8 mouse cellular contexts compared by ENCODE assay signal in the genomic region with DNA sequence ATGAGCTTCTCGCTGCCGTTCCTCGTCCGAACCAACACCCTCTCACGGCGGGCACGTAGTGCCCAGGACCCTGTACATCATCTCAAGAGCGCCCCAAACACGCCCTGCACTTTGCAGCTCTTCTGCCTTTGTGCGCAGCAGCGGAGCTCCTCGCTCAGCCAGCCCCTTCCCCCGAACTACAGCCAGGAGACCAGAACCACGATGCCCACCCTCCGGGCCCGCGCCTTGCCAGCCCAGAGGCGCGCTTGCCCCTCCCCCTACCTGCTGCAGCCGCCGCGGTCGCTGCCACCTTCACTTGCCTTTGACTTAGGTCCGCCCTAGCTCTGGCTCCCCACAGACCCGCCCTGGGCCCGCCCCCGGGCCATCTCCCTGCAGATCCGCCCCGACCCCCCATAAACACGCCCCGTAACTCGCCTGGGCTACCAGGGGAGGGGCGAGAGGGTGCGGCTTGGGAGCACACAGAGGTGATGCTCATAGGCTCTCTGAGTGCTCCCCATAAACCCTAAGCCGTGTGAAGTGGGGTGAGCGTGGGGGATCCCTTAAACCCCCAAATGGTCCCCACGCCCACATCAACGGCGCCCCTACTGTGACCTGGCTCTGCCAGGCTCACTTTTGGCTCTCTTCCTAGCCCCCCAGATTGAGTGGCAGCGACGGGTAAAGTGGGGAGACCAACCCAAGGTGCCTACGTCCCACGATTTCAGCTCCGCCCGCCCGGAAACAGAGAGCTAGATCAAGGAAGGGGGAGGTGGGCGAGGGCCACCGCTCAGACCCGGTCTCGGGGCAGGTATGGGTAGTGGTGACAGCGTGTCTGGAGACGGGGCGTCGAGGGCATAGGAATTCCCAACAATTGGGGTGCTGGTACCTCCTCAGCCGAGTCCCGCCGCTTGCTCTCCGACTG. TPM values are rescaled to one million over a fixed set of nuclear protein-coding genes. Genes with fewer than 3 reads are reported as not detected.
DNase-seq lines count a peak whose midpoint lies in the region; ATAC-seq and TF ChIP-seq lines count a peak whose summit lies in the region.

No protein-coding gene starts in this region.

- peak; percentile 66 for DNase-seq in layer of hippocampus, adult 11-12 months (ENCODE audit: low spot score)
- no peak for DNase-seq in layer of hippocampus, adult 9-10 months (ENCODE audit: low spot score)
- peak; percentile 62 to 67 for DNase-seq in spleen, adult 2 months (ENCODE audit: low read depth in 1 of 2, low spot score in 2 of 2)

- under 1% methylated on average over 58 of the region's 58 CpGs for WGBS in heart, embryonic 12.5 days
- under 1% methylated on average over 58 of the region's 58 CpGs for WGBS in kidney, embryonic 15.5 days
- WGBS in limb, embryonic 15.5 days, result under 1% methylated on average over 58 of the region's 58 CpGs
- WGBS in midbrain, embryonic 15.5 days, result under 1% methylated on average over 58 of the region's 58 CpGs
- 2% methylated on average over 58 of the region's 58 CpGs for WGBS in spleen, adult 2 months

- peak overlapping the region; percentile 87 for H3K9ac ChIP-seq in heart, embryonic 12.5 days
- peak overlapping the region; percentile 35 for H3K9ac ChIP-seq in kidney, embryonic 15.5 days
- peak overlapping the region; percentile 41 for H3K9ac ChIP-seq in limb, embryonic 15.5 days
- H3K9ac ChIP-seq in midbrain, embryonic 15.5 days, result peak overlapping the region; percentile 62

- peaks cover 30% of the 10 kb centered on the region for H3K36me3 ChIP-seq in heart, embryonic 12.5 days
- H3K36me3 ChIP-seq in kidney, embryonic 15.5 days, result no peaks in the 10 kb centered on the region
- 0 out of 2 replicates have a peak, but pooled peaks cover 4% of the 10 kb centered on the region for H3K36me3 ChIP-seq in limb, embryonic 15.5 days
- H3K36me3 ChIP-seq in midbrain, embryonic 15.5 days (replicated peaks), result no peaks in the 10 kb centered on the region
- H3K36me3 ChIP-seq in spleen, adult 2 months (ENCODE audit: control insufficient read depth, insufficient read depth, low read length), result no peaks in the 10 kb centered on the region

- H3K4me3 ChIP-seq in heart, embryonic 12.5 days, result peak overlapping the region; percentile 74
- peak overlapping the region; percentile 49 for H3K4me3 ChIP-seq in kidney, embryonic 15.5 days (replicated peaks)
- peak overlapping the region; percentile 61 for H3K4me3 ChIP-seq in limb, embryonic 15.5 days
- H3K4me3 ChIP-seq in midbrain, embryonic 15.5 days, result peak overlapping the region; percentile 56
- peak overlapping the region; percentile 66 for H3K4me3 ChIP-seq in spleen, adult 2 months (ENCODE audit: extremely low read depth, insufficient read depth, insufficient read length)

- peak overlapping the region; percentile 91 for H3K27ac ChIP-seq in heart, embryonic 12.5 days (ENCODE audit: poor library complexity, severe bottlenecking)
- peak overlapping the region; percentile 69 for H3K27ac ChIP-seq in kidney, embryonic 15.5 days
- peak overlapping the region; percentile 90 for H3K27ac ChIP-seq in limb, embryonic 15.5 days
- peak overlapping the region; percentile 74 for H3K27ac ChIP-seq in midbrain, embryonic 15.5 days
- H3K27ac ChIP-seq in spleen, adult 2 months (ENCODE audit: insufficient read depth, low read length), result peak overlapping the region; percentile 94

- H3K27me3 ChIP-seq in heart, embryonic 12.5 days (replicated peaks), result no peaks in the 10 kb centered on the region
- H3K27me3 ChIP-seq in kidney, embryonic 15.5 days, result 0 out of 2 replicates have a peak, but pooled peaks cover 3% of the 10 kb centered on the region
- no peaks in the 10 kb centered on the region for H3K27me3 ChIP-seq in limb, embryonic 15.5 days
- H3K27me3 ChIP-seq in midbrain, embryonic 15.5 days (replicated peaks), result no peaks in the 10 kb centered on the region
- peaks cover 12% of the 10 kb centered on the region for H3K27me3 ChIP-seq in spleen, adult 2 months (ENCODE audit: control insufficient read depth, insufficient read depth, low read length)

- H3K4me2 ChIP-seq in heart, embryonic 12.5 days, result peak overlapping the region; percentile 97
- peak overlapping the region; percentile 87 for H3K4me2 ChIP-seq in kidney, embryonic 15.5 days
- peak overlapping the region; percentile 98 for H3K4me2 ChIP-seq in limb, embryonic 15.5 days
- peak overlapping the region; percentile 98 for H3K4me2 ChIP-seq in midbrain, embryonic 15.5 days

- H3K9me3 ChIP-seq in heart, embryonic 12.5 days (replicated peaks), result no peaks in the 10 kb centered on the region
- H3K9me3 ChIP-seq in kidney, embryonic 15.5 days (replicated peaks), result no peaks in the 10 kb centered on the region
- no peaks in the 10 kb centered on the region for H3K9me3 ChIP-seq in limb, embryonic 15.5 days
- no peaks in the 10 kb centered on the region for H3K9me3 ChIP-seq in midbrain, embryonic 15.5 days

- peak; percentile 52 for ATAC-seq in erythroblast, adult 5-6 weeks (replicated peaks; ENCODE audit: low FRiP score, poor library complexity, severe bottlenecking)
- peak; percentile 90 for ATAC-seq in heart, embryonic 12.5 days (ENCODE audit: insufficient number of reproducible peaks, low FRiP score)
- peak; percentile 86 for ATAC-seq in kidney, embryonic 15.5 days (replicated peaks; ENCODE audit: low FRiP score)
- peak; percentile 71 for ATAC-seq in limb, embryonic 15.5 days (ENCODE audit: insufficient number of reproducible peaks, low FRiP score, low TSS enrichment, low read depth)
- ATAC-seq in midbrain, embryonic 15.5 days (replicated peaks), result peak; percentile 79

- peaks cover 21% of the 10 kb centered on the region for H3K4me1 ChIP-seq in heart, embryonic 12.5 days (replicated peaks)
- H3K4me1 ChIP-seq in kidney, embryonic 15.5 days, result peaks cover 28% of the 10 kb centered on the region
- H3K4me1 ChIP-seq in limb, embryonic 15.5 days, result peaks cover 41% of the 10 kb centered on the region
- peaks cover 11% of the 10 kb centered on the region; the same call in 1 of the 2 replicates for H3K4me1 ChIP-seq in midbrain, embryonic 15.5 days
- H3K4me1 ChIP-seq in spleen, adult 2 months (ENCODE audit: control insufficient read depth, insufficient read depth, insufficient read length), result peaks cover 3% of the 10 kb centered on the region

- no peak for TF ChIP-seq CTCF in spleen, adult 2 months (IDR thresholded peaks at IDR 0.05; ENCODE audit: extremely low read depth, insufficient read depth, insufficient read length, insufficient replicate concordance)

- TF ChIP-seq POLR2A in spleen, adult 2 months (IDR thresholded peaks at IDR 0.05; ENCODE audit: low read depth, low read length), result 0 out of 2 replicates have a peak, but pooled peaks have one; percentile 9

RNA-seq across cellular contexts. Expression of a gene that starts 0.6 kb away (rescaled TPM):
- total RNA-seq in erythroblast, adult 5-6 weeks (2015; ENCODE audit: low replicate concordance), result 0.77 and 6.1 TPM in 2 replicates
- total RNA-seq in erythroblast, adult 5-6 weeks (2017; ENCODE audit: low replicate concordance), result 5.3 and 6.4 TPM in 2 replicates
- 224 and 228 TPM in 2 replicates for polyA plus RNA-seq in heart, embryonic 12.5 days (2016; fragmentation: Nextera tagmentation; extraction: Ambion mirVana)
- 39.0 and 46.3 TPM in 2 replicates for polyA plus RNA-seq in kidney, embryonic 15.5 days (2015; fragmentation: Nextera tagmentation; extraction: Ambion mirVana)
- 105 and 117 TPM in 2 replicates for polyA plus RNA-seq in limb, embryonic 15.5 days (2015; fragmentation: Nextera tagmentation; extraction: Ambion mirVana)
- 170 and 196 TPM in 2 replicates for polyA plus RNA-seq in midbrain, embryonic 15.5 days (2015; fragmentation: Nextera tagmentation; extraction: Ambion mirVana)
- polyA plus RNA-seq in spleen, adult 2 months (2012; rRNA removed), result 19.2 and 21.0 TPM in 2 replicates

RNA-seq across cellular contexts. Expression of a gene that starts 4.9 kb away (rescaled TPM):
- total RNA-seq in erythroblast, adult 5-6 weeks (2015; ENCODE audit: low replicate concordance), result not detected in 2 replicates
- not detected in 2 replicates for total RNA-seq in erythroblast, adult 5-6 weeks (2017; ENCODE audit: low replicate concordance)
- polyA plus RNA-seq in heart, embryonic 12.5 days (2016; fragmentation: Nextera tagmentation; extraction: Ambion mirVana), result not detected in 2 replicates
- polyA plus RNA-seq in kidney, embryonic 15.5 days (2015; fragmentation: Nextera tagmentation; extraction: Ambion mirVana), result not detected in 2 replicates
- polyA plus RNA-seq in limb, embryonic 15.5 days (2015; fragmentation: Nextera tagmentation; extraction: Ambion mirVana), result not detected in 2 replicates
- not detected in 2 replicates for polyA plus RNA-seq in midbrain, embryonic 15.5 days (2015; fragmentation: Nextera tagmentation; extraction: Ambion mirVana)
- polyA plus RNA-seq in spleen, adult 2 months (2012; rRNA removed), result not detected in 2 replicates

RNA-seq across cellular contexts. Expression of a gene that starts 9.3 kb away (rescaled TPM):
- not detected in 2 replicates for total RNA-seq in erythroblast, adult 5-6 weeks (2015; ENCODE audit: low replicate concordance)
- total RNA-seq in erythroblast, adult 5-6 weeks (2017; ENCODE audit: low replicate concordance), result not detected in 2 replicates
- not detected in 2 replicates for polyA plus RNA-seq in heart, embryonic 12.5 days (2016; fragmentation: Nextera tagmentation; extraction: Ambion mirVana)
- polyA plus RNA-seq in kidney, embryonic 15.5 days (2015; fragmentation: Nextera tagmentation; extraction: Ambion mirVana), result not detected in 2 replicates
- polyA plus RNA-seq in limb, embryonic 15.5 days (2015; fragmentation: Nextera tagmentation; extraction: Ambion mirVana), result not detected in 2 replicates
- polyA plus RNA-seq in midbrain, embryonic 15.5 days (2015; fragmentation: Nextera tagmentation; extraction: Ambion mirVana), result not detected in 2 replicates
- not detected in 2 replicates for polyA plus RNA-seq in spleen, adult 2 months (2012; rRNA removed)

RNA-seq across cellular contexts. Expression of a gene that starts 20.6 kb away (rescaled TPM):
- total RNA-seq in erythroblast, adult 5-6 weeks (2015; ENCODE audit: low replicate concordance), result not detected in 2 replicates
- not detected in 2 replicates for total RNA-seq in erythroblast, adult 5-6 weeks (2017; ENCODE audit: low replicate concordance)
- 0.20 and 0.44 TPM in 2 replicates for polyA plus RNA-seq in heart, embryonic 12.5 days (2016; fragmentation: Nextera tagmentation; extraction: Ambion mirVana)
- polyA plus RNA-seq in kidney, embryonic 15.5 days (2015; fragmentation: Nextera tagmentation; extraction: Ambion mirVana), result 0.48 and 0.53 TPM in 2 replicates
- 6.0 and 6.1 TPM in 2 replicates for polyA plus RNA-seq in limb, embryonic 15.5 days (2015; fragmentation: Nextera tagmentation; extraction: Ambion mirVana)
- 2.4 and 3.0 TPM in 2 replicates for polyA plus RNA-seq in midbrain, embryonic 15.5 days (2015; fragmentation: Nextera tagmentation; extraction: Ambion mirVana)
- polyA plus RNA-seq in spleen, adult 2 months (2012; rRNA removed), result 0.75 and 0.81 TPM in 2 replicates

RNA-seq across cellular contexts. Expression of a gene that starts 28.7 kb away (rescaled TPM):
- 3.1 TPM in 1 of 2 replicates, not detected in the other for total RNA-seq in erythroblast, adult 5-6 weeks (2015; ENCODE audit: low replicate concordance)
- total RNA-seq in erythroblast, adult 5-6 weeks (2017; ENCODE audit: low replicate concordance), result 2.5 and 4.2 TPM in 2 replicates
- 39.7 and 40.4 TPM in 2 replicates for polyA plus RNA-seq in heart, embryonic 12.5 days (2016; fragmentation: Nextera tagmentation; extraction: Ambion mirVana)
- 54.7 and 60.3 TPM in 2 replicates for polyA plus RNA-seq in kidney, embryonic 15.5 days (2015; fragmentation: Nextera tagmentation; extraction: Ambion mirVana)
- polyA plus RNA-seq in limb, embryonic 15.5 days (2015; fragmentation: Nextera tagmentation; extraction: Ambion mirVana), result 46.8 and 48.4 TPM in 2 replicates
- polyA plus RNA-seq in midbrain, embryonic 15.5 days (2015; fragmentation: Nextera tagmentation; extraction: Ambion mirVana), result 99.3 and 100 TPM in 2 replicates
- 24.9 and 34.9 TPM in 2 replicates for polyA plus RNA-seq in spleen, adult 2 months (2012; rRNA removed)

Comparison
In these comparisons a context has a peak if more than half of its experiments do, and no peak if none do; other contexts are left out.
1. H3K9ac ChIP-seq: peak in every context shown above with its lines; median percentile 87 in heart, embryonic 12.5 days; 62 in midbrain, embryonic 15.5 days; 41 in limb, embryonic 15.5 days; 35 in kidney, embryonic 15.5 days.